In the genomic region with DNA sequence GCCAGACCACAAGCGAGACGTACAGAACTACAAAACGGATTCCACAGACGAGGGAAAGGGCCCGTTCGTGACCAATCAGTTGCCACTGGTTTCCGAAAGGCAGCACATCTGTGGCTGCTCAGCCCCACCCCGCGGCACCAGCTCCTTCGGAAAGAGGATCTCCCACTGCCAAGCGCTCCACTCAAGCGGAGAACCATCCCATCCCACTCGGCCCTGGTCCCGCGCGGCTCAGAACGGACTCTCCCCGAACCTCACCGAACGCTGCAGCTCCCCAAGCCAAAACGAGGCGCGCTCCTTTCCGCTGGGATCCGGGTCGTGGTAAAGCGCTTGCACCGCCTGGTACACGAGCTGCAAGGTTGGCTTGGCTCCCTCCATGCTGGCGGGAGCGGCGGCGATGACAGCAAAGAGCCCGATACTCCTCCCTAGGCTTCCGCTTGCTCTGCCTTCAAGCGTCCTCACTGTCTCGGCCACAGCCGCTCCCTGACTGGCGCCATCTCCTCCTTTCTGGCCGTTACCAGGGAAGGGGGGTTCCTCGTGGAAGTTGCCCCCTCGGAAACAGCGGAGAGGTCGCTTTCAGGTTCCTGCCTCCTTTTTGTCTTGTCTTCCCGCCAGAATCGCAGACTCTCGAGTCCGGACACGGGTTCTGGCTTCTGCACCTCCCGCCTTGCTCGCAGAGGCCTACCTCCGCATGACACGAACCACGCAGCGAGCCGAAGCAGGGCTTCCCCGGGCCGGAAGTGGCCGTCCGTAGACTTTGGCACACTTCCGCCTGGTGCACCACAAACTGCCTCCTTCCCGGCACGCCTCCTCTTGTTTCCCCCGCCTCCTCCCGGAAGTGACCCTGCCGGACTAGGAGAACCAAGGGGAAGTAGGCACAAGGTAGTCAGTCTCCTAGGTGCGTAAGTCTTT, we compare ENCODE assay signal across 8 mouse cellular contexts. TPM values are rescaled to one million over a fixed set of nuclear protein-coding genes. Genes with fewer than 3 reads are reported as not detected.
DNase-seq lines count a peak whose midpoint lies in the region; ATAC-seq and TF ChIP-seq lines count a peak whose summit lies in the region.

A gene (minus strand): TSS at position 777 of the 909 bp plus-strand sequence.

- H3K9me3 ChIP-seq in ES-E14 (ENCODE audit: control insufficient read depth, insufficient read depth, low read depth, low read length), result no peaks in the 10 kb centered on the region
- no peaks in the 10 kb centered on the region for H3K9me3 ChIP-seq in forebrain, embryonic 15.5 days

- H3K9ac ChIP-seq in ES-E14 (ENCODE audit: insufficient read depth, low read depth, low read length, poor library complexity, severe bottlenecking), result peak within 1 kb of the TSS; percentile 89
- peak within 1 kb of the TSS; percentile 81 for H3K9ac ChIP-seq in forebrain, embryonic 15.5 days (replicated peaks)

- no peak for TF ChIP-seq CTCF in lung, adult 2 months (IDR thresholded peaks at IDR 0.05; ENCODE audit: insufficient read depth, low read length)

- no peaks in the 10 kb centered on the region for H3K36me3 ChIP-seq in ES-E14 (ENCODE audit: control insufficient read depth, insufficient read depth, low read length, poor library complexity, severe bottlenecking)
- no peaks in the 10 kb centered on the region for H3K36me3 ChIP-seq in forebrain, embryonic 15.5 days

- intact Hi-C loops in heart, postnatal 25 days (cut with DNase I), result no loop called here

- peak within 1 kb of the TSS; percentile 68 for H3K27ac ChIP-seq in ES-E14 (ENCODE audit: insufficient read depth, low read depth, low read length, poor library complexity, severe bottlenecking)
- peak within 1 kb of the TSS; percentile 95 for H3K27ac ChIP-seq in forebrain, embryonic 15.5 days (replicated peaks)

- DNase-seq in ES-E14 (ENCODE audit: low read depth, low spot score), result peak; percentile 93
- peak; percentile 95 for DNase-seq in cerebellum, adult 11-12 months
- DNase-seq in heart, postnatal 25 days (ENCODE audit: low spot score), result peak; percentile 88
- DNase-seq in layer of hippocampus, adult 18-20 months (ENCODE audit: low spot score in 2 of 2), result peak; percentile 90 to 94
- DNase-seq in lung, adult 2 months, result peak; percentile 95
- DNase-seq in thymus, adult 18-20 months, result peak; percentile 85 to 90

- in situ Hi-C loops in ES-E14 (cut with MboI; ENCODE audit: low sequenced_read_pairs in 2 of 2, unreplicated experiment in 2 of 2), result no loop called here

- peak; percentile 81 for TF ChIP-seq POLR2A in lung, adult 2 months (IDR thresholded peaks at IDR 0.05; ENCODE audit: borderline replicate concordance, extremely low read depth, low read depth, low read length)

- peak within 1 kb of the TSS; percentile 86 to 94 for H3K4me3 ChIP-seq in ES-E14 (ENCODE audit: insufficient read depth in 1 of 2, low read depth in 1 of 2, low read length in 2 of 2, poor library complexity in 1 of 2, severe bottlenecking in 1 of 2)
- peak within 1 kb of the TSS; percentile 77 for H3K4me3 ChIP-seq in forebrain, embryonic 15.5 days
- peak within 1 kb of the TSS; percentile 93 for H3K4me3 ChIP-seq in lung, adult 2 months (replicated peaks; ENCODE audit: extremely low read depth, low read depth, low read length)

- H3K27me3 ChIP-seq in forebrain, embryonic 15.5 days, result 0 out of 2 replicates have a peak, but pooled peaks cover 4% of the 10 kb centered on the region

- under 1% methylated on average over 67 of the region's 67 CpGs for WGBS in forebrain, embryonic 15.5 days
- under 1% methylated on average over 67 of the region's 67 CpGs for WGBS in lung, adult 2 months

- H3K4me2 ChIP-seq in forebrain, embryonic 15.5 days (replicated peaks), result peak within 1 kb of the TSS; percentile 61

- peak; percentile 98 for ATAC-seq in forebrain, embryonic 15.5 days (replicated peaks)
- peak; percentile 99 for ATAC-seq in neutrophil, adult 5-6 weeks (ENCODE audit: extremely low read depth, insufficient number of reproducible peaks, low FRiP score, poor library complexity, severe bottlenecking)

- peaks cover 0 to 3% of the 10 kb centered on the region in 2 experiments; a peak in 1 of 4 replicates for H3K4me1 ChIP-seq in ES-E14 (ENCODE audit: control insufficient read depth in 2 of 2, insufficient read depth in 2 of 2, low read length in 2 of 2, poor library complexity in 1 of 2)
- H3K4me1 ChIP-seq in forebrain, embryonic 15.5 days, result peaks cover 29% of the 10 kb centered on the region
- peaks cover 2% of the 10 kb centered on the region; the same call in 1 of the 2 replicates for H3K4me1 ChIP-seq in lung, adult 2 months (ENCODE audit: control insufficient read depth, insufficient read depth, low read length)

TF ChIP-seq in ES-E14, 5 proteins besides CTCF, POLR2A, EP300 and RAD21:
- peak; percentile 78 for TF ChIP-seq HCFC1 (IDR thresholded peaks at IDR 0.05; ENCODE audit: borderline replicate concordance, insufficient read depth, low read length)
- TF ChIP-seq CHD2 (IDR thresholded peaks at IDR 0.05; ENCODE audit: low read depth, low read length), result no peak

RNA-seq across cellular contexts. Expression of the gene that starts here (rescaled TPM):
- total RNA-seq in ES-E14 (2012; rRNA removed), result 89.7 and 91.1 TPM in 2 replicates
- polyA plus RNA-seq in forebrain, embryonic 15.5 days (2015; fragmentation: Nextera tagmentation; extraction: Ambion mirVana), result 107 and 111 TPM in 2 replicates
- total RNA-seq in heart, postnatal 25 days (2021), result 10 to 100 TPM; 40.3 to 44.0 TPM
- total RNA-seq in layer of hippocampus, adult 18-20 months (2021), result 10 to 100 TPM; 71.6 to 72.1 TPM
- polyA plus RNA-seq in lung, adult 2 months (2012; rRNA removed), result 36.9 and 42.4 TPM in 2 replicates
- total RNA-seq in neutrophil, adult 5-6 weeks (2017), result 82.1 and 95.6 TPM in 2 replicates

Comparison
In these comparisons a context has a peak if more than half of its experiments do, and no peak if none do; other contexts are left out.
1. Peak in every context shown above with its lines: DNase-seq, ATAC-seq, H3K4me3 ChIP-seq and H3K27ac ChIP-seq.